Mouse (Mus musculus) effector memory CD4-positive, alpha-beta T cell, adult 7 months (primary cell): ENCODE results near the gene Tacr1. TPM values are rescaled to one million over a fixed set of nuclear protein-coding genes. Genes with fewer than 3 reads are reported as not detected.

Experiments
- polyA plus RNA-seq: library from polyadenylated mRNA; unstranded; fragments of 100-300 nt; shearing (Covaris generic); gene quantifications from one replicate; pipeline ENCODE4 v1.2.1, GENCODE M21; 2017

Gene Tacr1
- polyA plus RNA-seq: not detected

GRCm38 (mm10) chr6:82401595-82402451, at the start of gene Tacr1:
Gene Tacr1 (plus strand): TSS chr6:82402334.

